Mouse (Mus musculus) fat pad, adult 2 months (tissue): ENCODE measurements around the gene Dlx1.

Experiments used
- DNase-seq: peaks from one replicate; pipeline ENCODE4 v3.0.0-alpha.2; 2011; ENCODE audit warnings: low read depth, low spot score; ENCODE audit errors: extremely low read depth

Dlx1 gene

DNA sequence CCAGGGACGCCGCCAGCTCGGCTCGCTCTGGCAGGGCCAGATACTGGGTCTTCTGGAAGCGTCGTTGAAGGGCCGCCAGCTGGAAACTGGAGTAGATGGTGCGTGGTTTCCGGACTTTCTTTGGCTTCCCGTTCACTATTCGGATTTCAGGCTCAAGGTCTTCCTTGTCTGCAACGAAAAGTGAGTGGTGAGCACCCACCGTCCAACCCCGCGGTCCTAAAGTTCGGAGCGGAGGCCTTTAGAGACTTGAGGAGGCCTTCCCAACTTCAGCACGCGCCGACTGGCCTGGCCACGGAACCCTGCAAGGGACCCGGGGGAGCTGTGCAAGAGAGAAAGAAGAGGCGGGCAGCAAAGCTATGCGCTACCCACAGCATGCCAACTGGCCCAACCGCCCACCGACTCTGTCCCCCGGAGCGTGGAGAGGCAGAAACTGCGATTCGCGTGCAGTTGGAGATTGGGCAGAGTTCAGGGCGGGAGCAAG, 17.5 kb downstream of the Dlx1 start:
- DNase-seq: no peak

DNA sequence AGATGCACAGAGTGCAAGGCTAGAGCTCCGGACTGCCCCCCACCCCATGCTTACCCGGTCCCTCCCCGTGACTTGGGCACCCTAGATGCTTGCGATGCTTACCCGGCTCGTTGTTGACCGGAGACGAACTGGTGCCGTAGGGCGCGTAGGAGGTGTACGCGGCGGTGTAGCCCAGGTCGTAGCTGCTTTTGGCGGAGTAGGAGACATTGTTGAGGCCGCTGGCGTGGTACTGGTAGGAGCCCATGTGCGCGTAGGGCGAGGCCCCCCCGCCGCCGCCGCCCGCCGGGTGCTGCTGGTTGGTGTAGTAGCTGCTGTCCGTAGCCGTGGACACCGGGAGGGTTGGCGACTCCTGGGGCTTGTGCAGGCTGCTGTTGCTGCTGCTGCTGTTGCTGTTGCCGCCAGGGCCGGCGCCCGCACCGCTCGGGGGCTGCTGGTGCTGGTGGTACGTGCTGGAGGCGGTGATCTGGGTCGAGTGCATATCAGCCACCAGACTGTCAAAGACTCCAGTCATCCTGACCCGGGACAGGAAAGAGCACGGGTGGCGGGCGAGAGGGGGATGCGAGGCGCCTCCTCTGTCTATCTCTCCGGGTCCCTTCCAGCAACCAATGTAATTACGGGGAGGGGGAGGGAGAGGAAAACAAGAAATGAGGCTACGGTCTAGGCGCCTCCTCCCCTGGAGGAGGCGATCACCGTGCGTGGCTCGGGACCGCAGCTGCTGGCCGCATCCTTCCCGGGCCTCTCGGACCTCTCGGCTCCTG, 18.1 kb downstream of the Dlx1 start:
- no peak for DNase-seq

DNA sequence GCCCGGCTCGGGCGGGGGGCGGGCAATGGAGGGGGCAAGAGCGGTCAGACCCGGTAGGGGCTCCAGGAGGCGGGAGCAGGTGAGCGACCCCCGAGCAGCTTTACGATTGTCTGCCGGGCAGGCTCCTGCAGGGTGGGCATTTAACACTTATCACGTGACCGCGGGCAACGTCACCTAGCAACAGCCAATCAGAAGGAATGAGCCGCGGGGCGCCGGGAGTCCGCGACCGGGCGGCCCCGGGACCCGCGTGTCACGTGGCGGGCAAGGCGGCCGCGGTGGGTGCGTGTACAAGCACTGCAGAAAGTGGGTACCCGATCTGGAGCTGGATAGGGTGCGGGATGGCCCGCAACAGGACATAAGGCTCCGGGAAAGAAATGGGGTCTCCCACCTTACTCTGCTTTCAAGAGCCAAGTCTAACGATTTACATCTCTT, 18.7 kb downstream of the Dlx1 start, which contains the start of gene Dlx2:
TSS of gene Dlx2 (minus strand) at position 115 of the 432 bp plus-strand sequence.
- no peak for DNase-seq

DNA sequence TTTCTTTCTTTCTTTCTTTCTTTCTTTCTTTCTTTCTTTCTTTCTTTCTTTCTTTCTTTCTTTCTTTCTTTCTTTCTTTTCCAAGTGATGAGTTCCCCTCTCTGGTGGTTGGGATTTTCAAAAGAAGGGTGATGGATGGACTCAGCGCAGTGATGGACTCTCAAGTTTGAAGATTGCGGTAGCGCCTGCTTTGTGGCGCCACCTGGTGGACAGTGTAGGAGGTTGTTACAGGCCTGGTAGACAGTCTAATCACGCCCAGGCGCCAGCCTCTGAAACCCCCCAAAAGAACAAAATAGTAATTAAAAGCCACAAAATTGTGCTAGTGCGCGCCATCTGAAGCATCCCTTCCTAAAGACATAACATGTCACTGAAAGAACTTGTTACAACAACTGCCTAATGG, 19.9 kb downstream of the Dlx1 start:
- no peak for DNase-seq

DNA sequence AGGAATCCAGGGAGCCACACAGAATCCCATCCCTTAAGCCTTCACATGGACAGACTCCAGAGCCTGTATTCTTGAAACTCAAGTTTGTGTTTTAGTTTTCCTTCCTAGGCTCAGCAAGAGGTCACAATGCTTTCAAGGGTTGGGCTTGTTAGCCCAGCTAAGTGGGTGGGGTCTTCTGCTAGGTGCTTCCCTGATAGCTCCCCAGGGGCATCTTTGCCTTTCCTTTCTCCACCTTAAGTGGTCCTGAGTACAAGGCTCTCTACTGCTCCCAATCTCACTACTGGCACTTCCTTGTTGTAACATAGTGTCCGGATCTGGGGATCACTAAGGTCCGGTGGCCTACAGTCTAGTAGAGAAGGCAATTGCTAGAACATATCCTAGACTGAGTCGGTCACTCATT, 22.4 kb downstream of the Dlx1 start:
- DNase-seq: no peak

DNA sequence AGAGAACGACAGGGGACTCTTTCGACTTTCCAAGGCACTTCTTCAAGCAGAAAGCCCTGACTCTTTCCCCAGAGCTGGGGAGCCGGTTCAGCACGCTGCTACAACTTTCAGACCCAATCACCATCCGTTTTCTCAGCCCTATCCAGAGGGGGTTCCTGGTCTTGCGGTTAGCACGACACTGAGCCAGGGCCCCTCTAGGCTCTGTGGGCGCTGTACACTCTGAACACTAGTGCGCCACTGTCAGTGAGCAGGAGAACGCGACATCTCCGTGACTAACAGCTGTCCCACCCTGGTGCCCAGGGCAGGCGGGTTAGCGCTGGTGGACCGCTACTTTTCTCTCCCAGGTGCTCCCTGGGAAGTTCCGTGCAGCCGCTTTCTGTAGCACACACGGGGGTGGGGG, 23.8 kb downstream of the Dlx1 start:
- DNase-seq: no peak

DNA sequence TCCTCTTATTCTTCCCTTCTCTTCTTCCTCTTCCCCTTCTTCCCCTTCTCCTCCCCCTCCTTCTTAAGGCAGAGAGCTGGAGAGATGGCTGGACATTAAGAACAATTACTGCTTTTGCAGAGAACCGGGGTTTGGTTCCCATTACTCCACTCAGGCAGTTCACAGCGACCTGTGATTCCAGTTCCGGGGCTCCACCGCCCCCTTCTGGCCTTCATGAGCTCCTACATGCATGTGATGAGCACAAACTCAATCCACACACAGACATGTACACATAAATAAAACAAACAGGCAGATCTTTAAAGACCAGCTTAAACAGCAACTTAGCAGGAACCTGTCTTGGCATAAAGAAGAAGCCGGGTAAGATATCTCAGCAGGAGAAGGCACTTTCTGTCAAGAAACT, 28.2 kb downstream of the Dlx1 start:
- no peak for DNase-seq

DNA sequence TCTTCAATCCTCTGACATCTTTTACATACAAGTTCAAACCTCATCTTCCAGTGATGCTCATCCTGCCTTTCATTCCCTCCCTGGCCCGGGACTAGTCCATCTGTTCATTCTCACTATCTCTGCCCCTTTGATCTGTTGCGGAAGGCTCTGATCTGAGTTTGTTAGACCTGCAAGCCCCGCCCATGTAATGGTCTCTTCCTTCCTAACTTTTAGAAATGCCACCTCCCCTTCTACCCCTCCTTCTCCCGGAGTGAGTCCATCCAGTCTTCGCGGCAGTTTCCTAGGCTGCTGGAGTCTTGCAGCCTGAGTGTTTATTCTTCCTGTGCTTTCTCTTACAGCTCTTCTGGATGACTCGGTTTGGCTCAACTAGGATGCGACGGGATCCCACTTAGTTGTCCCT, 38.6 kb downstream of the Dlx1 start:
- DNase-seq: no peak

DNA sequence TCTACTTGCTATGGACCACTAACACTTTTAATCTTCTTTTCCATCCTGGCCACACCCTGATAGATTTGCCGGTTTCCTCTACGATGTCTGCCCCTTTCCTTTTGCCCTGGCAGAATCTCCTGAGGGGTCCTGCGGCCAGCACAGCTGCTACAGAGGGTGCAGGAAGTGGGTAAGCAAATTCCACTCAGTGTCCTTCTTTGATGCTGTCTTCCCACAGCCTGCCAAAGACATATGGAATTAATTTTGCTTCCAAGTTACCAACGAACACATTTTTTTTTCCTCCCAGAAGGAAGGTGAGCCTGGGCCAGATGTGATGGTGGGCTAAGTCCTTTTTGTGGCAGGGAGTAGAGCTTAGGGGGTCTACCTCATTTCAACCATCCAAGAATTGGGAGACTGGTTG, 45.8 kb downstream of the Dlx1 start:
- no peak for DNase-seq

DNA sequence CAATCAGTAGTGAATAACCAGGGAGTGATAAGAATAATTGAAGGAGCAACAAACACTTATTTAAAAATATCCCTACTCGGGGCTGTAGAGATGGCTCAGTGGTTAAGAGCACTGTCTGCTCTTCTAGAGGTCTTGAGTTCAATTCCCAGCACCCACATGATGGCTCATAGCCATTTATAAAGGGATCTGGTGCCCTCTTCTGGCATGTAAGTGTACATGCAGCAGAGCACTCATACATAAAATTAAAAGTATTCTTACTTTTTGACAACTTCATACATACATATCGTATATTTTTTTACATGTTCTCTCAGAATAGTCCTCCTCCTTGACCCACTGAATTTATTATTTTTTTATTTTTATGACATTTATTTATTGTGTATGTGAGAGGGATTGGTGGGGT, 49.1 kb downstream of the Dlx1 start:
- DNase-seq: no peak

DNA sequence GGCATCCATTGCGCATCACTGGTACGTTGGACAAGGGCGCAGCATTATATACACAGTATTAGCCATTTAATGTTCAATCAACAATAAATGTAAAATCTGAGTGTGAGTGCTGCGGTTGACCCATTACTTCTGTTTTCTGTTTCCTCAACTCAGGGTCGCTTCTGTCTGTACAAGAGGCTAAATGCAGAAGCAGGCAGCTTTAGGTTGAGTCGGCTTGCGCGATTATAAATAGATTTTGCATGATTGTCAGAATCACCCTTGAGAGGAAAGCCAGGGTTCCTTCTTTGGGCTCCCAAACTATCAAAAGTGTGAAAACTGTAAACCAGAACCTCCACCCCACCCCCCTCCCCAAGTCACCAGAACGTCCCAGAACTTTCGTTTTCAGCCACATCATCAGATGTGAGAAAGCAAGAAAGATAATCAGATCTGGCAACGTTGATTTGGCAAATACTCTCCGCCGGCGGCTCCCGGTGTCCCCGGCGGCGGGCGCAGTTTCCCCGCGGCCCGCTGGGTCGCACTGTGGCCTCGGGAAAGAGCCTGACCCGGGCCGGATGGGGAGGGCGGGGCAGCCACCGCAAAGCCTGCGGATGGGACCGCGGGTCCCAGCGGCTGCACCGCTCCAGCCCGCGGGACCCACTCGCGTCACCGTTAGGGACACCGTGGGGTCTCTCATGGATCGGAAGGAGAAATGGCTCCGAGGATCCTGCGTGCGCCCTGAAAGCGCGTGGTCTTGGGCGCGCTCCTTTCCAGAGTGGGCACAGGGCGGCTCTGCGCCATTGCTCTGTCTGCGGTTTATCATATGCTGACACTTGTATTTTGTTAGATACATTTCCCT, 52.9 kb downstream of the Dlx1 start:
- no peak for DNase-seq

DNA sequence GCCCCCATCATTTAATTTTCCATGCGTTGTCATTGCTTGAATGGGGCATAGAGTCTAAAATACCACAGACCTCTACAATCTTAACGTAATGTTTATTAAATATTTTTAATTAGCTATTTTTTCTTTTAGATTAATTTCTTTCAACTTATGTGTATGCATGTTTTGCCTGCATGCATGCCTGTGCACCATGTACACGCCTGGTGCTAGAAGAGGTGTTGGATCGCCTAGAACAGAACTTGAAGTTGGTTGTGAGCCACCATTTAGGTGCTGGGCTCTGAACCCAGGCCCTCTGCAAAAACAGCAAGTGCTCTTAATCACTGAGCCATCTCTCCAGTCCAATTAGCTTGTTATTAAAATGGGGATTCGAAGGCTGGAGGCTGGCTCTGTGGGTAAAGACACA, 53.6 kb downstream of the Dlx1 start:
- no peak for DNase-seq
